Mouse (Mus musculus) thymus, adult 2 months (tissue): ENCODE results near the gene Spata32. TPM values are rescaled to one million over a fixed set of nuclear protein-coding genes. Genes with fewer than 3 reads are reported as not detected.

Experiments
- DNase-seq: peaks from one replicate; pipeline ENCODE4 v3.0.0; 2021
- H3K27ac ChIP-seq: fragments of 200-500 bp; 2 replicates; pipeline ENCODE4 v1.5.1; 2012; ENCODE audit warnings: low read length, control low read depth; ENCODE audit not compliant: control insufficient read depth, insufficient read depth
- H3K27me3 ChIP-seq: fragments of 200-500 bp; 2 replicates; pipeline ENCODE4 v1.6.1; 2012; ENCODE audit warnings: mild to moderate bottlenecking, low read length, moderate library complexity, mixed read lengths; ENCODE audit not compliant: control insufficient read depth, insufficient read depth
- H3K36me3 ChIP-seq: fragments of 200-500 bp; 2 replicates; pipeline ENCODE4 v1.6.1; 2012; ENCODE audit warnings: mild to moderate bottlenecking, low read length, moderate library complexity; ENCODE audit not compliant: control insufficient read depth, insufficient read depth
- H3K4me1 ChIP-seq: fragments of 200-500 bp; replicated peaks from 2 replicates; pipeline ENCODE4 v1.6.1; 2012; ENCODE audit warnings: low read length; ENCODE audit not compliant: control insufficient read depth, insufficient read depth
- H3K4me3 ChIP-seq: fragments of 200-500 bp; 2 replicates; pipeline ENCODE4 v1.5.1; 2012; ENCODE audit warnings: mild to moderate bottlenecking, low read length, control low read depth, moderate library complexity; ENCODE audit not compliant: control insufficient read depth, insufficient read depth
- CTCF ChIP-seq: fragments of 200-500 bp; IDR thresholded peaks from 2 replicates; pipeline ENCODE4 v1.5.1; 2012; ENCODE audit warnings: mild to moderate bottlenecking, control low read depth, low read length, moderate library complexity, borderline replicate concordance; ENCODE audit not compliant: control insufficient read depth, poor library complexity, insufficient read depth; ENCODE audit errors: extremely low read depth
- POLR2A ChIP-seq: fragments of 200-500 bp; IDR thresholded peaks from 2 replicates; pipeline ENCODE4 v1.6.1; 2012; ENCODE audit warnings: mild to moderate bottlenecking, low read length, control low read depth, moderate library complexity; ENCODE audit not compliant: control insufficient read depth, poor library complexity, insufficient read depth; ENCODE audit errors: extremely low read depth
- WGBS: fragments of 180-500 bp; shearing (Covaris S2); methylation state at CpG from one replicate; pipeline ENCODE4 v1.1.7; 2018; 5-methylcytosine and 5-hydroxymethylcytosine counted together
- polyA plus RNA-seq: library from polyadenylated mRNA; depleted of rRNA; stranded (reverse); fragments of >200 nt; gene quantifications from 2 replicates; pipeline ENCODE4 v1.2.3, GENCODE M21; 2012

Spata32 gene
- polyA plus RNA-seq, 1 experiment: not detected

DNA sequence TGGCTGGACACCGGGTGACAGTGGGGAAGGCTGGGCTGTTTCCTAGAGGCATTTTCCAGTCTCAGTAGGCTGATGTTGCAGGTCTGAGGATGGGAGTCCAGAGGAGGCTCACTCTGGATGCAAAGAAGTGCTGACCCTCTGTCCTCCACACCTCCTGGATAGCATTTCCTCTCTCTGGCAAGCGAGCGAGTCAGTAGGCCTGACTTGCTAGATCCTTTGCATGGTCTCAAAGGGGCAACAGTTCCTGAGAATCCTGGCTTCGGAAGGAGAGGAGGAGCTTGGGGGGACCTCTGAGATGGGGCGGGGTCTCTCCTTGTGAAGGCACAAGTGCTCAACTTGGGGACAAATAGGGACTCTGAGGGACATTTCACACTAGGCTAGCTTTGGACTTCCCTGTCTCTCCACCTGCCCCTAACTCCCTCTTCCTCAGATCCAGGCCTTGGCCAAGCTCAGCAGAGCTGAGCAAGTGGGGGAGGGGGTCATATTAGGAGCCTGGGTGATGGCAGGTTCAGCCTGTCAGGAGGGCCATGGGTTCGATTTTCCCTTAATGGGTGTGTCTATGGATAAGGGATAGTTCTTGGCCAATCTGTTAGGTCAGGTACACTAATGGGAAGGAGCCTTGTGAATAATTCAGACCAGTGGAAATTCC is 45.7 kb downstream of the Spata32 start:
- Histone ChIP-seq H3K36me3 (no peaks in the 10 kb centered on the region), H3K4me3 (peak overlapping the region; percentile 99), H3K27me3 (no peaks in the 10 kb centered on the region), H3K4me1 (peaks cover 61% of the 10 kb centered on the region), H3K27ac (peak overlapping the region; percentile 92)
- TF ChIP-seq POLR2A (0 out of 2 replicates have a peak, but pooled peaks have one; percentile 25), CTCF (no peak)
- 17% methylated on average over 6 of the region's 6 CpGs for whole genome bisulfite sequencing
- DNase-seq: no peak

DNA sequence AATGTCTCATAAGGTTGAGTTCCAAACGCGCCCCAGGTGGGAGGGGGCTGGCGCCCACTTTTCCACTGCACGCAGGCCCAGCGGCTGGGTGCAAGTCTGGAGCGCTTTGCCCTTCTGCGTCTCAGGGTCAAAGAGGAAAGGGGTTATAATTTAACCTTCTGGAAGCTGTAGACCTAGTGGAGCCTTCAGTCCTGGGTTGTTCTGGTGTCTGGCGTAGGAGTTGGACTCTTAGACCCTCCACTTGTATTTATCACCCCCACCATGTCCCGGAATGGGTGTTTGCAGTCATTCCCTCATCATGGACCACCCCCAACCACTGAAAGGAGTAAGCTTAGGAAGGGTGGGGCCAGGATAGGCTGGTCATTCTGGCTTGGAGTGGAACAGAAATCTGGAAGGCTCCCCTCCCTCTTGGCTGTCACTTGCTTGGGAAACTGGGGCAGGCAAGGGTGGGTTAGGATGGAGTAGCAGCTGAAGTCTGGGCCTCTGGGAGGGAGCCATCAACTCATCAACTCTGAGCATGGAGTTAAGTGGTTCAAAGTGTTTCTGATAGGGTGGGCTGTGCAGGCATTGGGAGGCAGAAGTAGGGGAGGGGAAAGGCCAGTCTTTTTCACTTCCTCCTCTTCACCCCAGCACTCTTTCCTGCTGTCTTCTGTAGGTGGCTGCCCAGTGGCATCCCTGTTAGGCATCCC is 46.4 kb downstream of the Spata32 start:
- DNase-seq: peak; percentile 51
- no peaks in the 10 kb centered on the region for H3K27me3 ChIP-seq
- H3K4me1 ChIP-seq: peaks cover 54% of the 10 kb centered on the region
- no peaks in the 10 kb centered on the region for H3K36me3 ChIP-seq
- H3K4me3 ChIP-seq: peak overlapping the region; percentile 99
- TF ChIP-seq CTCF (no peak), POLR2A (no peak)
- WGBS: 5% methylated on average over 9 of the region's 9 CpGs
- H3K27ac ChIP-seq: peak overlapping the region; percentile 92

DNA sequence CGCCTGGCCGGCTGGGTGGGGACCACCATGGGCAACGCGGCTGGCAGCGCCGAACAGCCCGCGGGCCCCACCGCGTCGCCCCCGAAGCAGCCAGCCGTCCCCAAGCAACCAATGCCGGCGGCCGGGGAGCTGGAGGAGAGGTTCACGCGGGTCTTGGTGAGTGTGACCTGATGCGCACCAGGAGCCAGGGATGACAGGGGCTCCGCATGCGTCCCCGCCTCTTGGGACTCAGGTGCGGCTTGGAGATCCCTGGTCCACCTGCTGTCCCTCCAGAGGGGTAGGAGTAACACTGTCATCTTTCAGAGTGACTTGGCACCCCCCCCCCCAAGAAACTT is 47.0 kb downstream of the Spata32 start:
- H3K4me1 ChIP-seq: peaks cover 49% of the 10 kb centered on the region
- WGBS: 1% methylated on average over 23 of the region's 23 CpGs
- H3K4me3 ChIP-seq: peak overlapping the region; percentile 99
- H3K36me3 ChIP-seq: no peaks in the 10 kb centered on the region
- DNase-seq: no peak
- TF ChIP-seq CTCF (no peak), POLR2A (no peak; the same call in 1 of the 2 replicates)
- no peaks in the 10 kb centered on the region for H3K27me3 ChIP-seq
- peak overlapping the region; percentile 92 for H3K27ac ChIP-seq

DNA sequence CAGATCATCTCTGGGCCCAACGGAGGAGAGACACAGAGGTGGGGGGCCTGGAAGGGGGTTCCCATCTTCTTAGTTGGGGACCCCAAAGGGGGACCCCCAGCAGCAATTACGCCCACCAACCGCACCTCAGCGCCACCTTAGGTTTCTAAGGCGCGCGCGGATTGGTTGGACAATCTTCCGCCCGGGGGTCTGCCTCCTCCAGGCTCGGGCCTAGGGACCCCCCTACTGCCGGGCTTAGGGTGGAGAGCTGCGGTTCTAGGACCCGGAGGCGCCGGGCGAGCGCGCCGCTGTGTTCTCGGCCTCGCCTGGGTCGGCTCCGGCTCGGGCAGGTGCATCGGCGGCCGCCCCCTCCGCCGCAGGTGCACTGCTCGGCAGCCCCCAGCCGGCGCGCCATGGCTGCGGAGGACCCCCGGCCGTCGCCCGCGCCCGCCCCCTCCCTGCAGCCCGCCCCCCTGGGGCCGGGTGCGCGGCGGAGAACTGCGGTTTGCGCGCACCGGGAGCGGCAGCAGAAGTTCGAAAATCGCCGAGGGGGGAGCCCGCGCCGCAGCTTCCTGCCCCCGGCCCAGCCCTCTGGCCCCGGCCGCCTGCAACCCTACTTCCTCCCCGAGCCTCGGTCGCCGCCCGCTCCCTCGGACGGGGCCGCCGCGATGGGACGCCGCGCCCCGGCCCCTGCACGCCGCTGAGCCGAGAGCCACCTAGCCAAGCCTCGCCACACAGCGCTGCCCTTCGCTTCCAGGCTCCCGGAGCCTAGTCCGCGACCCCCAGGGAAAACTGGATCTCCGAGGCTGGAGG is 47.5 kb downstream of the Spata32 start, which contains the start of gene Fmnl1:
Gene Fmnl1 (plus strand): TSS at position 614 of the 792 bp plus-strand sequence.
- Histone ChIP-seq H3K4me3 (peak within 1 kb of the TSS; percentile 99), H3K27ac (peak within 1 kb of the TSS; percentile 92), H3K27me3 (no peaks in the 10 kb centered on the region), H3K4me1 (peaks cover 44% of the 10 kb centered on the region), H3K36me3 (no peaks in the 10 kb centered on the region)
- WGBS: 1% methylated on average over 69 of the region's 84 CpGs
- TF ChIP-seq POLR2A (peak; percentile 24; the same call in 1 of the 2 replicates), CTCF (no peak)
- DNase-seq: peak; percentile 86

DNA sequence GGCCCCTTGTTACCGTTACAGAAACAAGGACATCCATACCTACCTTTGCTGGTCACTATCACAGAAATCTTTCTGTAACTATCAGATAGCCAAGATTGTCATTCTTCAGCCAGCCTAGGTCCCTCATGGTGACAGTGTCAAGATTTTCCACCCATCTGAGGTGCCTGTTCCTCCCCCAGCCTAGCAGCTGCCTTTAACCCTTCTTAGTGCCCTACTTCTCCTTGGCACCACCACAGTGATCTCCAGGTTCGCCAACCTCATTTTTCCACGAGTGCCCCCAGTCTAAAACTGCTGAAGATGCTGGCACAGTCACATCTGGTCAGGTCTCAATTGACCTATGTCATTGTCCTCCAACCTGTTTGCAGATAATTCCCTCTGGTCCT is 48.1 kb downstream of the Spata32 start:
- H3K27ac ChIP-seq: peak overlapping the region; percentile 72

DNA sequence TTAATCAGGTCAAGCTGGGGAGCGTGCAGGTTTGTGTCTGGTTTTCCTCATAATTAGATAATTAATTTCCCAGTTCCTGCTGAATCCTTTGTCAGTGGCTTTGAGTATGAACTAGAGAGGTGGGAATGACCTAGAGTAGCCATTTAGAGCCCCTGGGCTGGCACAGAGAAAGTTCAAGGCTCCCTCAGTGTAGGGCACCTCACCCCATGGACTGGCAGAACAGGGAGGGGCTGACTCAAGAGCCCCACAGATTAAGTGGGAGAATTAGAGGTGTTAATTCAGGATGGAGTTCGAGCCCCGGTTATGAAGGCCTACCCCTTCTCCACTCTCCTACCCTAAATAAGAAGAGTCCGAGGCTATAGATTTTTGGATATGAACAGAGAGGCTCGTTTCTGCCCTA is 48.6 kb downstream of the Spata32 start:
- WGBS: 86% methylated on average over 5 of the region's 5 CpGs
- no peak for DNase-seq
- Histone ChIP-seq H3K27me3 (no peaks in the 10 kb centered on the region), H3K4me1 (peaks cover 41% of the 10 kb centered on the region), H3K36me3 (no peaks in the 10 kb centered on the region), H3K27ac (peak overlapping the region; percentile 29), H3K4me3 (no peak overlapping the region)
- TF ChIP-seq CTCF (no peak), POLR2A (no peak)

More for the DNA sequence above, 48.1 kb downstream of the Spata32 start:
- H3K36me3 ChIP-seq: no peaks in the 10 kb centered on the region
- TF ChIP-seq CTCF (no peak), POLR2A (no peak)
- peaks cover 42% of the 10 kb centered on the region for H3K4me1 ChIP-seq
- H3K4me3 ChIP-seq: peak overlapping the region; percentile 99
- WGBS: 28% methylated on average over 3 of the region's 3 CpGs
- peak; percentile 46 for DNase-seq
- no peaks in the 10 kb centered on the region for H3K27me3 ChIP-seq
